Mouse (Mus musculus) bone marrow macrophage, adult 2 months (primary cell): Measurements from ENCODE around the gene Spag17.

Experiments
- CTCF ChIP-seq: IDR thresholded peaks from 2 replicates; pipeline ENCODE4 v1.5.1; 2012; ENCODE audit warnings: low read depth, mild to moderate bottlenecking, low read length, moderate library complexity
- POLR2A ChIP-seq: IDR thresholded peaks from 2 replicates; pipeline ENCODE4 v1.6.1; 2012; ENCODE audit warnings: mild to moderate bottlenecking, low read depth, low read length, borderline replicate concordance

- TF ChIP-seq CTCF (no peak), POLR2A (no peak)
Observed at GRCm38 (mm10) chr3:99843233-99843632, 42.0 kb upstream of the Spag17 start.
